Mouse (Mus musculus): Measurements from ENCODE around the gene Dhps. TPM values are rescaled to one million over a fixed set of nuclear protein-coding genes. Genes with fewer than 3 reads are reported as not detected.

Gene Dhps
- total and polyA plus RNA-seq, 3 experiments = 44.7 to 88.5 (median 60.1) TPM

DNA sequence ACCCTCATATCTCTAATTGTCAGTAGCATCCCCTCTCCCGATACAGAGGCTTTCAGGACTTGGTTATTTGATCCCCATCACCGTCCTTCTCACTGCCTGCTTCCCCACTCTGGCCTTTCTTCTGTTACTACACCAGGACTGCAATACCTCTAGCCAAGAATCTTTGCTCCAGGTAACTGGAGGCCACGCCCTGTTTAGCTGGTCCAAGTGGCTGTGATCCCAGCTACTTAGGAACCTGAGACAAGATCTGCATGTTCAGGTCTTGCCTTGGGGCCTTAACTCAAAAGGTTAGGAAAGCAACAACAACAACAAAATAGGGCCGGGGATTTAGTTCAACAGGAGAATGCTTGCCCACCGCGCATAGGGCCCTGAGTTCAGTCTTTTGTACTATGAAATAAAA lies 27.9 kb upstream of the Dhps start:
- Histone ChIP-seq H3K36me3 (replicated peaks in 1 of 2; ENCODE audit: control insufficient read depth in 1 of 2, insufficient read depth in 1 of 2, low read length in 1 of 2) (peaks cover 76 to 89% of the 10 kb centered on the region in 2 experiments), H3K79me2 (replicated peaks; ENCODE audit: control insufficient read depth, extremely low read depth, insufficient read depth, poor library complexity, severe bottlenecking) (peaks cover 51% of the 10 kb centered on the region), H3K4me1 (ENCODE audit: control insufficient read depth in 1 of 2, insufficient read depth in 2 of 2) (peaks cover 3 to 29% of the 10 kb centered on the region in 2 experiments), H3K9me3 (replicated peaks; ENCODE audit: low read length) (no peaks in the 10 kb centered on the region), H3K27me3 (replicated peaks) (no peaks in the 10 kb centered on the region), H3K4me3 (replicated peaks in 1 of 3; ENCODE audit: low read depth in 2 of 3, low read length in 2 of 3, poor library complexity in 1 of 3) (no peak overlapping the region), H3K4me2 (ENCODE audit: insufficient read depth, low read depth, poor library complexity, severe bottlenecking) (no peak overlapping the region), H3K9ac (ENCODE audit: insufficient read depth, low read depth) (no peak overlapping the region), H3K27ac (ENCODE audit: insufficient read depth, low read depth) (no peak overlapping the region)
- TF ChIP-seq RAD21 (IDR thresholded peaks at IDR 0.05; ENCODE audit: low read depth, low read length) (no peak), EP300 (IDR thresholded peaks at IDR 0.05; ENCODE audit: low read length) (no peak), MEF2A (IDR thresholded peaks at IDR 0.05; ENCODE audit: borderline replicate concordance, low read depth, low read length) (no peak), MAZ (IDR thresholded peaks at IDR 0.05; ENCODE audit: low read depth, low read length) (no peak)
- dilution Hi-C loops (cut with MboI; ENCODE audit: extremely low pct_ligation_motif_present, extremely low pct_unique_long_range_greater_than_20kb, low sequenced_read_pairs) = no loop called here
- no peak for DNase-seq (ENCODE audit: extremely low read depth)
- in situ Hi-C loops (cut with MboI; ENCODE audit: low pct_ligation_motif_present, low pct_unique_long_range_greater_than_20kb, low sequenced_read_pairs) = no loop called here

DNA sequence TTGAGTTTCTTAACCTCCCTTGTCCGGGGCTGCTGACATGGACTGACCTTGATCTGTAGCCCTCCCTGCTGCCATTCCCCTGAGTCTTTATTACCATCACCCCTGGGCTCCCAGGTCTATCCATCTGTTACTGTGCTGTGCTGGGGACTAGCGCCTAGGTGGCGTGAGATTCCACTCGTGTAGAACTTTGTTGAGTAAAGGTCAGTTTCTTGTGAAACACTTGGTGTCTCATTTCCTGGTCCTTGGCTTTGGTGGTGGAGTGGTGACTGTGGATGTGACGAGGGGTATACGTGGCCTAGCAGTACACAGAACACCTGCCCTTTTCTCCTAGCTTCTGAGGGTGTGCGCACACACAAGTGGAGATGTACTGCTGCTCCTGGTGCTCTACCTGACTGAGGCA lies 14.2 kb upstream of the Dhps start:
- DNase-seq (ENCODE audit: extremely low read depth) = no peak
- Histone ChIP-seq H3K4me2 (ENCODE audit: insufficient read depth, low read depth, poor library complexity, severe bottlenecking) (no peak overlapping the region), H3K4me1 (ENCODE audit: control insufficient read depth in 1 of 2, insufficient read depth in 2 of 2) (peaks cover 5 to 18% of the 10 kb centered on the region in 2 experiments), H3K36me3 (replicated peaks in 1 of 2; ENCODE audit: control insufficient read depth in 1 of 2, insufficient read depth in 1 of 2, low read length in 1 of 2) (peaks cover 45 to 63% of the 10 kb centered on the region in 2 experiments), H3K4me3 (replicated peaks in 1 of 3; ENCODE audit: low read depth in 2 of 3, low read length in 2 of 3, poor library complexity in 1 of 3) (no peak overlapping the region), H3K79me2 (replicated peaks; ENCODE audit: control insufficient read depth, extremely low read depth, insufficient read depth, poor library complexity, severe bottlenecking) (no peaks in the 10 kb centered on the region), H3K9ac (ENCODE audit: insufficient read depth, low read depth) (no peak overlapping the region), H3K9me3 (replicated peaks; ENCODE audit: low read length) (no peaks in the 10 kb centered on the region), H3K27me3 (replicated peaks) (no peaks in the 10 kb centered on the region), H3K27ac (ENCODE audit: insufficient read depth, low read depth) (no peak overlapping the region)
- in situ Hi-C loops (cut with MboI; ENCODE audit: low pct_ligation_motif_present, low pct_unique_long_range_greater_than_20kb, low sequenced_read_pairs) = no loop called here
- TF ChIP-seq CTCF (conservative IDR thresholded peaks at IDR 0.05 in 1 of 2, IDR thresholded peaks at IDR 0.05 in 1 of 2; ENCODE audit: low read depth in 2 of 2, low read length in 2 of 2) (no peak), RAD21 (IDR thresholded peaks at IDR 0.05; ENCODE audit: low read depth, low read length) (no peak), EP300 (IDR thresholded peaks at IDR 0.05; ENCODE audit: low read length) (no peak), E2F4 (IDR thresholded peaks at IDR 0.05; ENCODE audit: insufficient replicate concordance, low read depth, low read length) (no peak), UBTF (IDR thresholded peaks at IDR 0.05; ENCODE audit: low read depth, low read length) (no peak), MEF2A (IDR thresholded peaks at IDR 0.05; ENCODE audit: borderline replicate concordance, low read depth, low read length) (no peak), BHLHE40 (IDR thresholded peaks at IDR 0.05; ENCODE audit: low read depth, low read length) (no peak), NRF1 (IDR thresholded peaks at IDR 0.05; ENCODE audit: low read depth, low read length) (no peak), PAX5 (IDR thresholded peaks at IDR 0.05; ENCODE audit: low read length) (no peak), GABPA (IDR thresholded peaks at IDR 0.05; ENCODE audit: insufficient replicate concordance, low read depth, low read length) (no peak), KAT2A (IDR thresholded peaks at IDR 0.05; ENCODE audit: insufficient replicate concordance, low read length) (no peak), ZKSCAN1 (IDR thresholded peaks at IDR 0.05; ENCODE audit: borderline replicate concordance, low read depth, low read length) (no peak), JUN (IDR thresholded peaks at IDR 0.05; ENCODE audit: insufficient read depth, low read depth, low read length) (no peak), CHD1 (IDR thresholded peaks at IDR 0.05; ENCODE audit: low read depth, low read length) (no peak), POLR2A (IDR thresholded peaks at IDR 0.05; ENCODE audit: low read depth, low read length) (no peak)
- dilution Hi-C loops (cut with MboI; ENCODE audit: extremely low pct_ligation_motif_present, extremely low pct_unique_long_range_greater_than_20kb, low sequenced_read_pairs) = no loop called here
